In genomic region chr10:111539724-111540324, GRCm38 (mm10) we compare ENCODE assay signal across 9 mouse cellular contexts. TPM values are rescaled to one million over a fixed set of nuclear protein-coding genes. Genes with fewer than 3 reads are reported as not detected.
DNase-seq lines count a peak whose midpoint lies in the region; ATAC-seq and TF ChIP-seq lines count a peak whose summit lies in the region.
"Had no signal": no experiment of that assay in that cellular context is flagged by ENCODE, and none has a peak within 500 bp of the region (broad histone marks: within the 10 kb centered on the region; RNA-seq: fewer than 3 reads in every experiment).

No protein-coding gene starts in this region.

- no peaks in the 10 kb centered on the region for H3K36me3 ChIP-seq in heart, embryonic 12.5 days
- H3K36me3 ChIP-seq in liver, embryonic 14.5 days (replicated peaks; ENCODE audit: control insufficient read depth, insufficient read depth, low read depth), result no peaks in the 10 kb centered on the region

- no peak overlapping the region for H3K9ac ChIP-seq in heart, embryonic 12.5 days
- no peak overlapping the region for H3K9ac ChIP-seq in liver, embryonic 14.5 days (replicated peaks)

- peak; percentile 97 for DNase-seq in heart, adult 11 months
- peak; percentile 71 for DNase-seq in embryo, embryonic 10.5 days (ENCODE audit: low spot score)
- DNase-seq in heart, adult 18-20 months, result peak; percentile 48 to 68
- peak; percentile 19 to 32 for DNase-seq in kidney, adult 8-10 months
- peak in 2 of 3 experiments; percentile 28 to 44 for DNase-seq in liver, embryonic 14.5 days (ENCODE audit: low read depth in 3 of 3, low spot score in 3 of 3)
- peak; percentile 27 for DNase-seq in naive thymus-derived CD4-positive, alpha-beta T cell, adult 2 months (ENCODE audit: low read depth)
- DNase-seq in testis, postnatal 14 days (ENCODE audit: low spot score), result no peak

- no peak for ATAC-seq in heart, embryonic 12.5 days (ENCODE audit: insufficient number of reproducible peaks, low FRiP score)
- peak; percentile 38; the same call in 1 of the 2 replicates for ATAC-seq in liver, embryonic 14.5 days (ENCODE audit: insufficient read depth)

- peaks cover 37% of the 10 kb centered on the region for H3K4me1 ChIP-seq in heart, embryonic 12.5 days (replicated peaks)
- H3K4me1 ChIP-seq in liver, embryonic 14.5 days (replicated peaks; ENCODE audit: control insufficient read depth in 2 of 2, insufficient read depth in 2 of 2, low read length in 1 of 2), result peaks cover 3 to 21% of the 10 kb centered on the region in 2 experiments

- WGBS in heart, embryonic 12.5 days, result 36% methylated on average over 9 of the region's 9 CpGs
- WGBS in liver, embryonic 14.5 days (ENCODE audit: insufficient replicate concordance), result 26% methylated on average over 9 of the region's 9 CpGs

- no peak overlapping the region for H3K4me2 ChIP-seq in heart, embryonic 12.5 days
- H3K4me2 ChIP-seq in liver, embryonic 14.5 days (ENCODE audit: low read depth), result no peak overlapping the region

- no peak overlapping the region for H3K4me3 ChIP-seq in heart, embryonic 12.5 days
- H3K4me3 ChIP-seq in liver, embryonic 14.5 days (ENCODE audit: insufficient read depth in 1 of 2, low read depth in 2 of 2, low read length in 2 of 2), result no peak overlapping the region

- H3K9me3 ChIP-seq in heart, embryonic 12.5 days (replicated peaks), result no peaks in the 10 kb centered on the region
- H3K9me3 ChIP-seq in liver, embryonic 14.5 days (ENCODE audit: control insufficient read depth, low read length), result no peaks in the 10 kb centered on the region

- TF ChIP-seq EP300 in liver, embryonic 14.5 days (IDR thresholded peaks at IDR 0.05; ENCODE audit: low read depth), result no peak

- TF ChIP-seq CTCF in liver, embryonic 14.5 days (IDR thresholded peaks at IDR 0.05; ENCODE audit: low read depth), result no peak

- H3K27ac ChIP-seq in heart, embryonic 12.5 days (ENCODE audit: poor library complexity, severe bottlenecking), result no peak overlapping the region; the same call in none of the 2 replicates
- H3K27ac ChIP-seq in liver, embryonic 14.5 days, result no peak overlapping the region

- no peaks in the 10 kb centered on the region for H3K27me3 ChIP-seq in heart, embryonic 12.5 days (replicated peaks)
- H3K27me3 ChIP-seq in liver, embryonic 14.5 days (ENCODE audit: control insufficient read depth, insufficient read depth, low read length), result no peaks in the 10 kb centered on the region
- H3K27me3 ChIP-seq: CH12.LX had no signal

RNA-seq across cellular contexts. Expression of gene Phlda1, which starts 33.7 kb away (rescaled TPM):
- polyA plus RNA-seq in heart, embryonic 12.5 days (2016; fragmentation: Nextera tagmentation; extraction: Ambion mirVana), result 19.8 and 24.6 TPM in 2 replicates
- 10 to 100 TPM in 1 of 2 experiments, 1 to 10 TPM in 1; 9.7 to 18.7 TPM for total RNA-seq in heart, adult 18-20 months (2021)
- 2.1 and 2.8 TPM in 2 replicates for polyA plus RNA-seq in liver, embryonic 14.5 days (2012; rRNA removed)
- 2.8 and 3.9 TPM in 2 replicates for polyA plus RNA-seq in liver, embryonic 14.5 days (2014; fragmentation: Nextera tagmentation; extraction: Ambion mirVana)
